Mouse (Mus musculus) hindbrain, embryonic 14.5 days (tissue): ENCODE measurements at regions not wholly inside any gene's neighbourhood (a gene's known extent, or its start where the extent isn't known, plus 50 kb on each side); places are given as distances from the start of the nearest gene placed in this dataset.

Experiments used
- ATAC-seq: fragments of 200-750 bp; cut with Nextera tagmentation; 2 replicates; pipeline ENCODE4 v1.8.0; 2017; ENCODE audit warnings: moderate number of reproducible peaks, mild to moderate bottlenecking, moderate TSS enrichment, moderate library complexity; ENCODE audit not compliant: low FRiP score
- DNase-seq: peaks from one replicate; pipeline ENCODE4 v3.0.0-alpha.2; 2015; ENCODE audit warnings: low spot score
- H3K27ac ChIP-seq: fragments of 300-500 bp; sonication (generic); 2 replicates; pipeline ENCODE4 v1.5.1; 2014; ENCODE audit warnings: mild to moderate bottlenecking, moderate library complexity
- H3K27me3 ChIP-seq: fragments of 300-500 bp; sonication (generic); 2 replicates; pipeline ENCODE4 v1.6.1; 2014; ENCODE audit warnings: mild to moderate bottlenecking, low read length, mixed read lengths; ENCODE audit not compliant: control insufficient read depth, insufficient read depth
- H3K36me3 ChIP-seq: fragments of 300-500 bp; sonication (generic); replicated peaks from 2 replicates; pipeline ENCODE4 v1.6.1; 2014; ENCODE audit not compliant: control insufficient read depth, insufficient read depth
- H3K4me1 ChIP-seq: fragments of 300-500 bp; sonication (generic); replicated peaks from 2 replicates; pipeline ENCODE4 v1.6.1; 2014; ENCODE audit warnings: antibody characterized with exemption, low read length, mixed read lengths; ENCODE audit not compliant: control insufficient read depth, insufficient read depth
- H3K4me2 ChIP-seq: fragments of 300-500 bp; sonication (generic); replicated peaks from 2 replicates; pipeline ENCODE4 v1.6.1; 2014; ENCODE audit warnings: mild to moderate bottlenecking, moderate library complexity
- H3K4me3 ChIP-seq: fragments of 300-500 bp; sonication (generic); replicated peaks from 2 replicates; pipeline ENCODE4 v1.5.1; 2014; ENCODE audit warnings: mild to moderate bottlenecking, low read length
- H3K9ac ChIP-seq: fragments of 300-500 bp; sonication (generic); 2 replicates; pipeline ENCODE4 v1.6.1; 2014
- H3K9me3 ChIP-seq: fragments of 300-500 bp; sonication (generic); 2 replicates; pipeline ENCODE4 v1.6.1; 2016; ENCODE audit warnings: low read length; ENCODE audit not compliant: control insufficient read depth
- WGBS: fragments of 180-500 bp; shearing (Covaris S2); extraction: QIAGEN DNeasy Blood & Tissue Kit; methylation state at CpG from one replicate; pipeline ENCODE4 v1.1.7; 2014; 5-methylcytosine and 5-hydroxymethylcytosine counted together

GRCm38 (mm10) chr4:10759491-10759890, 114.8 kb upstream of the 2610301B20Rik start:
- 93% methylated on average over 4 of the region's 4 CpGs for WGBS

GRCm38 (mm10) chr4:10767676-10768075, 106.6 kb upstream of the 2610301B20Rik start:
- Histone ChIP-seq H3K27ac (no peak overlapping the region), H3K4me3 (no peak overlapping the region), H3K4me1 (no peaks in the 10 kb centered on the region), H3K9ac (no peak overlapping the region), H3K9me3 (no peaks in the 10 kb centered on the region), H3K36me3 (no peaks in the 10 kb centered on the region), H3K4me2 (no peak overlapping the region), H3K27me3 (no peaks in the 10 kb centered on the region)
- WGBS = 69% methylated on average over 6 of the region's 6 CpGs
- ATAC-seq (0 out of 2 replicates have a peak, but pooled peaks have one; percentile 21), DNase-seq (peak; percentile 25)

More at GRCm38 (mm10) chr4:10759491-10759890, 114.8 kb upstream of the 2610301B20Rik start:
- Histone ChIP-seq H3K9ac (no peak overlapping the region), H3K27ac (no peak overlapping the region), H3K4me2 (no peak overlapping the region), H3K27me3 (no peaks in the 10 kb centered on the region), H3K4me3 (no peak overlapping the region), H3K36me3 (no peaks in the 10 kb centered on the region), H3K9me3 (no peaks in the 10 kb centered on the region), H3K4me1 (no peaks in the 10 kb centered on the region)
- ATAC-seq (no peak), DNase-seq (no peak)

- ATAC-seq (no peak), DNase-seq (no peak)
- Histone ChIP-seq H3K4me3 (no peak overlapping the region), H3K27ac (no peak overlapping the region), H3K4me2 (no peak overlapping the region), H3K36me3 (no peaks in the 10 kb centered on the region), H3K4me1 (no peaks in the 10 kb centered on the region), H3K27me3 (no peaks in the 10 kb centered on the region), H3K9me3 (no peaks in the 10 kb centered on the region), H3K9ac (no peak overlapping the region)
- 94% methylated on average over 13 of the region's 13 CpGs for WGBS
These were observed 104.2 kb upstream of the 2610301B20Rik start for GRCm38 (mm10) chr4:10770026-10770643.

- Histone ChIP-seq H3K4me2 (no peak overlapping the region), H3K9me3 (no peaks in the 10 kb centered on the region), H3K9ac (no peak overlapping the region), H3K36me3 (no peaks in the 10 kb centered on the region), H3K4me1 (no peaks in the 10 kb centered on the region), H3K27me3 (no peaks in the 10 kb centered on the region), H3K27ac (no peak overlapping the region), H3K4me3 (no peak overlapping the region)
- no peak for ATAC-seq
- DNase-seq = no peak
- WGBS = 41% methylated on average over 3 of the region's 3 CpGs
These were observed 99.6 kb upstream of the 2610301B20Rik start for GRCm38 (mm10) chr4:10774557-10775215.

GRCm38 (mm10) chr4:10786701-10787100, 87.6 kb upstream of the 2610301B20Rik start:
- Histone ChIP-seq H3K9ac (no peak overlapping the region), H3K27ac (no peak overlapping the region), H3K9me3 (no peaks in the 10 kb centered on the region), H3K4me3 (no peak overlapping the region), H3K36me3 (no peaks in the 10 kb centered on the region), H3K4me1 (no peaks in the 10 kb centered on the region), H3K27me3 (no peaks in the 10 kb centered on the region), H3K4me2 (no peak overlapping the region)
- ATAC-seq (no peak), DNase-seq (no peak)
- WGBS = 90% methylated on average over 2 of the region's 2 CpGs

- H3K4me2 ChIP-seq = no peak overlapping the region
- H3K4me1 ChIP-seq = no peaks in the 10 kb centered on the region
- no peak overlapping the region for H3K27ac ChIP-seq
- no peak for DNase-seq
- no peaks in the 10 kb centered on the region for H3K27me3 ChIP-seq
- no peaks in the 10 kb centered on the region for H3K9me3 ChIP-seq
- ATAC-seq = no peak
- no peak overlapping the region for H3K9ac ChIP-seq
- no peak overlapping the region for H3K4me3 ChIP-seq
- H3K36me3 ChIP-seq = no peaks in the 10 kb centered on the region
These were observed 86.0 kb upstream of the 2610301B20Rik start for GRCm38 (mm10) chr4:10788306-10788705.

GRCm38 (mm10) chr4:10789141-10789540, 85.2 kb upstream of the 2610301B20Rik start:
- Histone ChIP-seq H3K4me2 (no peak overlapping the region), H3K27me3 (no peaks in the 10 kb centered on the region), H3K4me3 (no peak overlapping the region), H3K27ac (no peak overlapping the region), H3K36me3 (no peaks in the 10 kb centered on the region), H3K9me3 (no peaks in the 10 kb centered on the region), H3K9ac (no peak overlapping the region), H3K4me1 (no peaks in the 10 kb centered on the region)
- DNase-seq (no peak), ATAC-seq (no peak)
- WGBS = 82% methylated on average over 3 of the region's 3 CpGs

- Histone ChIP-seq H3K4me2 (no peak overlapping the region), H3K9ac (no peak overlapping the region), H3K9me3 (no peaks in the 10 kb centered on the region), H3K4me1 (no peaks in the 10 kb centered on the region), H3K4me3 (no peak overlapping the region), H3K27ac (no peak overlapping the region), H3K27me3 (no peaks in the 10 kb centered on the region), H3K36me3 (no peaks in the 10 kb centered on the region)
- WGBS = 77% methylated on average over 3 of the region's 3 CpGs
- ATAC-seq (no peak), DNase-seq (no peak)
These were observed 81.7 kb upstream of the 2610301B20Rik start for GRCm38 (mm10) chr4:10792628-10793027.

- no peak overlapping the region for H3K27ac ChIP-seq
- no peak overlapping the region for H3K9ac ChIP-seq
- H3K4me3 ChIP-seq = no peak overlapping the region
- H3K4me1 ChIP-seq = no peaks in the 10 kb centered on the region
- no peak for ATAC-seq
- no peaks in the 10 kb centered on the region for H3K27me3 ChIP-seq
- DNase-seq = no peak
- H3K36me3 ChIP-seq = no peaks in the 10 kb centered on the region
- 82% methylated on average over 3 of the region's 3 CpGs for WGBS
- H3K4me2 ChIP-seq = no peak overlapping the region
- no peaks in the 10 kb centered on the region for H3K9me3 ChIP-seq
These were observed 79.8 kb upstream of the 2610301B20Rik start for GRCm38 (mm10) chr4:10794471-10794870.
